Mouse (Mus musculus): Measurements from ENCODE around the gene Slc44a5. TPM values are rescaled to one million over a fixed set of nuclear protein-coding genes. Genes with fewer than 3 reads are reported as not detected.
"Not testable (repeated sequence)": the region's sequence is repeated elsewhere in the genome, so short reads cannot be mapped to it uniquely, and the experiment has no call there.

Gene Slc44a5
- total and polyA plus RNA-seq, 2 experiments = not detected

- TF ChIP-seq CTCF (IDR thresholded peaks at IDR 0.05; ENCODE audit: low read depth, low read length) = no peak
- TF ChIP-seq POLR2A (IDR thresholded peaks at IDR 0.05; ENCODE audit: extremely low read depth, insufficient read depth, low read length) = no peak
These were observed 172.5 kb downstream of the Slc44a5 start for GRCm38 (mm10) chr3:154145750-154146149.

GRCm38 (mm10) chr3:154149778-154150177 is 176.5 kb downstream of the Slc44a5 start:
- TF ChIP-seq CTCF (IDR thresholded peaks at IDR 0.05; ENCODE audit: low read depth, low read length) (no peak), POLR2A (IDR thresholded peaks at IDR 0.05; ENCODE audit: extremely low read depth, insufficient read depth, low read length) (no peak)
- H3K79me2 ChIP-seq (ENCODE audit: control insufficient read depth, insufficient read depth, low read length) = no peaks in the 10 kb centered on the region
- WGBS = 82% methylated on average over 4 of the region's 4 CpGs
- no peak overlapping the region for H3K9ac ChIP-seq (ENCODE audit: low read depth, low read length)
- no peaks in the 10 kb centered on the region for H3K36me3 ChIP-seq (ENCODE audit: control insufficient read depth, insufficient read depth, low read length)
- no peak overlapping the region for H3K27ac ChIP-seq (replicated peaks; ENCODE audit: insufficient read depth, low read depth, low read length)
- H3K4me3 ChIP-seq (ENCODE audit: insufficient read depth, low read depth, low read length) = no peak overlapping the region
- H3K4me1 ChIP-seq (ENCODE audit: control insufficient read depth, insufficient read depth, low read length) = no peaks in the 10 kb centered on the region
- no peak for DNase-seq (ENCODE audit: extremely low read depth, low read depth, low spot score)
- H3K27me3 ChIP-seq (ENCODE audit: control insufficient read depth, insufficient read depth, low read length) = no peaks in the 10 kb centered on the region

More at GRCm38 (mm10) chr3:154145750-154146149, 172.5 kb downstream of the Slc44a5 start:
- no peak for DNase-seq (ENCODE audit: extremely low read depth, low read depth, low spot score)
- Histone ChIP-seq H3K79me2 (ENCODE audit: control insufficient read depth, insufficient read depth, low read length) (no peaks in the 10 kb centered on the region), H3K27ac (replicated peaks; ENCODE audit: insufficient read depth, low read depth, low read length) (no peak overlapping the region), H3K27me3 (ENCODE audit: control insufficient read depth, insufficient read depth, low read length) (no peaks in the 10 kb centered on the region), H3K4me1 (ENCODE audit: control insufficient read depth, insufficient read depth, low read length) (no peaks in the 10 kb centered on the region), H3K4me3 (ENCODE audit: insufficient read depth, low read depth, low read length) (no peak overlapping the region), H3K36me3 (ENCODE audit: control insufficient read depth, insufficient read depth, low read length) (no peaks in the 10 kb centered on the region), H3K9ac (ENCODE audit: low read depth, low read length) (no peak overlapping the region)
- 86% methylated on average over 4 of the region's 4 CpGs for WGBS

- H3K79me2 ChIP-seq (ENCODE audit: control insufficient read depth, insufficient read depth, low read length); H3K4me1 ChIP-seq (ENCODE audit: control insufficient read depth, insufficient read depth, low read length); H3K27me3 ChIP-seq (ENCODE audit: control insufficient read depth, insufficient read depth, low read length); DNase-seq (ENCODE audit: extremely low read depth, low read depth, low spot score); H3K9ac ChIP-seq (ENCODE audit: low read depth, low read length); H3K27ac ChIP-seq (replicated peaks; ENCODE audit: insufficient read depth, low read depth, low read length); H3K36me3 ChIP-seq (ENCODE audit: control insufficient read depth, insufficient read depth, low read length); H3K4me3 ChIP-seq (ENCODE audit: insufficient read depth, low read depth, low read length): not testable (repeated sequence)
- WGBS = 74% methylated on average over 3 of the region's 3 CpGs
These were observed 180.3 kb downstream of the Slc44a5 start for GRCm38 (mm10) chr3:154153541-154153940.

- Histone ChIP-seq H3K27me3 (ENCODE audit: control insufficient read depth, insufficient read depth, low read length) (no peaks in the 10 kb centered on the region), H3K4me3 (ENCODE audit: insufficient read depth, low read depth, low read length) (no peak overlapping the region), H3K79me2 (ENCODE audit: control insufficient read depth, insufficient read depth, low read length) (no peaks in the 10 kb centered on the region), H3K27ac (replicated peaks; ENCODE audit: insufficient read depth, low read depth, low read length) (no peak overlapping the region), H3K9ac (ENCODE audit: low read depth, low read length) (no peak overlapping the region), H3K4me1 (ENCODE audit: control insufficient read depth, insufficient read depth, low read length) (no peaks in the 10 kb centered on the region), H3K36me3 (ENCODE audit: control insufficient read depth, insufficient read depth, low read length) (no peaks in the 10 kb centered on the region)
- DNase-seq (ENCODE audit: extremely low read depth, low read depth, low spot score) = no peak
- WGBS = 91% methylated on average over 4 of the region's 4 CpGs
- TF ChIP-seq POLR2A (IDR thresholded peaks at IDR 0.05; ENCODE audit: extremely low read depth, insufficient read depth, low read length) (no peak), CTCF (IDR thresholded peaks at IDR 0.05; ENCODE audit: low read depth, low read length) (no peak)
These were observed 192.6 kb downstream of the Slc44a5 start for GRCm38 (mm10) chr3:154165882-154166281.

GRCm38 (mm10) chr3:154171881-154172592 is 198.8 kb downstream of the Slc44a5 start:
- TF ChIP-seq CTCF (IDR thresholded peaks at IDR 0.05; ENCODE audit: low read depth, low read length) (no peak), POLR2A (IDR thresholded peaks at IDR 0.05; ENCODE audit: extremely low read depth, insufficient read depth, low read length) (no peak)
- Histone ChIP-seq H3K36me3 (ENCODE audit: control insufficient read depth, insufficient read depth, low read length) (no peaks in the 10 kb centered on the region), H3K4me3 (ENCODE audit: insufficient read depth, low read depth, low read length) (no peak overlapping the region), H3K4me1 (ENCODE audit: control insufficient read depth, insufficient read depth, low read length) (no peaks in the 10 kb centered on the region), H3K79me2 (ENCODE audit: control insufficient read depth, insufficient read depth, low read length) (no peaks in the 10 kb centered on the region), H3K9ac (ENCODE audit: low read depth, low read length) (no peak overlapping the region), H3K27ac (replicated peaks; ENCODE audit: insufficient read depth, low read depth, low read length) (no peak overlapping the region), H3K27me3 (ENCODE audit: control insufficient read depth, insufficient read depth, low read length) (no peaks in the 10 kb centered on the region)
- no peak for DNase-seq (ENCODE audit: extremely low read depth, low read depth, low spot score)
- 78% methylated on average over 10 of the region's 10 CpGs for WGBS

- TF ChIP-seq CTCF (IDR thresholded peaks at IDR 0.05; ENCODE audit: low read depth, low read length) (no peak), POLR2A (IDR thresholded peaks at IDR 0.05; ENCODE audit: extremely low read depth, insufficient read depth, low read length) (no peak)
- H3K36me3 ChIP-seq (ENCODE audit: control insufficient read depth, insufficient read depth, low read length) = no peaks in the 10 kb centered on the region
- no peaks in the 10 kb centered on the region for H3K4me1 ChIP-seq (ENCODE audit: control insufficient read depth, insufficient read depth, low read length)
- no peaks in the 10 kb centered on the region for H3K27me3 ChIP-seq (ENCODE audit: control insufficient read depth, insufficient read depth, low read length)
- no peaks in the 10 kb centered on the region for H3K79me2 ChIP-seq (ENCODE audit: control insufficient read depth, insufficient read depth, low read length)
- no peak overlapping the region for H3K4me3 ChIP-seq (ENCODE audit: insufficient read depth, low read depth, low read length)
- H3K27ac ChIP-seq (replicated peaks; ENCODE audit: insufficient read depth, low read depth, low read length) = no peak overlapping the region
- DNase-seq (ENCODE audit: extremely low read depth, low read depth, low spot score) = no peak
- no peak overlapping the region for H3K9ac ChIP-seq (ENCODE audit: low read depth, low read length)
- 92% methylated on average over 5 of the region's 5 CpGs for WGBS
These were observed 199.3 kb downstream of the Slc44a5 start for GRCm38 (mm10) chr3:154172593-154172965.
